Mouse (Mus musculus) neural tube, embryonic 11.5 days (tissue): ENCODE data around the gene Trim67. TPM values are rescaled to one million over a fixed set of nuclear protein-coding genes. Genes with fewer than 3 reads are reported as not detected.

Source experiments
- ATAC-seq: fragments of 200-750 bp; cut with Nextera tagmentation; 2 replicates; pipeline ENCODE4 v1.8.0; 2017; ENCODE audit warnings: moderate number of reproducible peaks, mild to moderate bottlenecking, moderate TSS enrichment, moderate library complexity; ENCODE audit not compliant: insufficient read depth, low FRiP score, low TSS enrichment
- DNase-seq: peaks from one replicate; pipeline ENCODE4 v3.0.0-alpha.2; 2015; ENCODE audit warnings: low spot score
- H3K27ac ChIP-seq: fragments of 300-500 bp; sonication (generic); 2 replicates; pipeline ENCODE4 v1.5.1; 2014; ENCODE audit warnings: low read depth, mild to moderate bottlenecking, low read length
- H3K27me3 ChIP-seq: fragments of 300-500 bp; sonication (generic); 2 replicates; pipeline ENCODE4 v1.6.1; 2014; ENCODE audit warnings: mild to moderate bottlenecking, low read length, mixed read lengths; ENCODE audit not compliant: control insufficient read depth, insufficient read depth
- H3K36me3 ChIP-seq: fragments of 300-500 bp; sonication (generic); 2 replicates; pipeline ENCODE4 v1.6.1; 2014; ENCODE audit warnings: mild to moderate bottlenecking, low read length, moderate library complexity, mixed read lengths; ENCODE audit not compliant: control insufficient read depth, insufficient read depth
- H3K4me1 ChIP-seq: fragments of 300-500 bp; sonication (generic); 2 replicates; pipeline ENCODE4 v1.6.1; 2014; ENCODE audit warnings: low read length, mixed read lengths; ENCODE audit not compliant: control insufficient read depth, insufficient read depth
- H3K4me2 ChIP-seq: fragments of 300-500 bp; sonication (generic); 2 replicates; pipeline ENCODE4 v1.6.1; 2014; ENCODE audit warnings: low read depth, mild to moderate bottlenecking, moderate library complexity
- H3K4me3 ChIP-seq: fragments of 300-500 bp; sonication (generic); 2 replicates; pipeline ENCODE4 v1.5.1; 2014; ENCODE audit warnings: low read depth, low read length
- H3K9ac ChIP-seq: fragments of 300-500 bp; sonication (generic); 2 replicates; pipeline ENCODE4 v1.6.1; 2014; ENCODE audit warnings: mild to moderate bottlenecking, low read length
- H3K9me3 ChIP-seq: fragments of 300-500 bp; sonication (generic); 2 replicates; pipeline ENCODE4 v1.6.1; 2016; ENCODE audit warnings: low read length; ENCODE audit not compliant: control insufficient read depth
- WGBS: fragments of 180-500 bp; shearing (Covaris S2); extraction: QIAGEN DNeasy Blood & Tissue Kit; methylation state at CpG from one replicate; pipeline ENCODE4 v1.1.7; 2014; 5-methylcytosine and 5-hydroxymethylcytosine counted together
- polyA plus RNA-seq: library from polyadenylated mRNA; unstranded; fragments of >200 nt; fragmentation: Nextera tagmentation; extraction: Ambion mirVana; gene quantifications from 2 replicates; pipeline ENCODE4 v1.2.1, GENCODE M21; 2014

The Trim67 gene
- polyA plus RNA-seq, result 7.1 and 7.5 TPM in 2 replicates

- H3K9me3 ChIP-seq, result no peaks in the 10 kb centered on the region
- peak within 1 kb of the TSS; percentile 89 for H3K27ac ChIP-seq
- H3K4me1 ChIP-seq, result peaks cover 15% of the 10 kb centered on the region
- H3K4me2 ChIP-seq, result peak within 1 kb of the TSS; percentile 94
- no peaks in the 10 kb centered on the region for H3K36me3 ChIP-seq
- peaks cover 28% of the 10 kb centered on the region for H3K27me3 ChIP-seq
- peak within 1 kb of the TSS; percentile 63 for H3K9ac ChIP-seq
- DNase-seq (peak; percentile 93), ATAC-seq (peak; percentile 95)
- H3K4me3 ChIP-seq, result peak within 1 kb of the TSS; percentile 65
- WGBS, result under 1% methylated on average over 20 of the region's 39 CpGs
Measured at GRCm38 (mm10) chr8:124792708-124793107, at the start of gene Trim67. Gene Trim67, plus strand, starts transcription at chr8:124793092.

GRCm38 (mm10) chr8:124746661-124747060 lies 46.2 kb upstream of the Trim67 start:
- Histone ChIP-seq H3K9ac (no peak overlapping the region), H3K9me3 (no peaks in the 10 kb centered on the region), H3K36me3 (no peaks in the 10 kb centered on the region), H3K4me3 (no peak overlapping the region), H3K27me3 (peaks cover 18% of the 10 kb centered on the region), H3K4me1 (no peaks in the 10 kb centered on the region), H3K4me2 (no peak overlapping the region), H3K27ac (no peak overlapping the region)
- DNase-seq (no peak), ATAC-seq (no peak)
- WGBS, result 79% methylated on average over 13 of the region's 13 CpGs

- Histone ChIP-seq H3K27me3 (peaks cover 24% of the 10 kb centered on the region), H3K9ac (peak overlapping the region; percentile 48), H3K4me2 (peak overlapping the region; percentile 69), H3K4me1 (peaks cover 6% of the 10 kb centered on the region; the same call in 1 of the 2 replicates), H3K4me3 (peak overlapping the region; percentile 44), H3K9me3 (no peaks in the 10 kb centered on the region), H3K27ac (no peak overlapping the region), H3K36me3 (no peaks in the 10 kb centered on the region)
- DNase-seq, result peak; percentile 30
- ATAC-seq, result no peak
- under 1% methylated on average over 29 of the region's 31 CpGs for WGBS
Measured at GRCm38 (mm10) chr8:124751191-124751590, 41.7 kb upstream of the Trim67 start.

GRCm38 (mm10) chr8:124751709-124752173 lies 41.2 kb upstream of the Trim67 start, which contains the start of gene Fam89a:
Gene Fam89a, minus strand, starts transcription at chr8:124751832.
- Histone ChIP-seq H3K4me1 (peaks cover 6% of the 10 kb centered on the region; the same call in 1 of the 2 replicates), H3K27ac (no peak within 1 kb of the TSS), H3K9ac (peak within 1 kb of the TSS; percentile 48), H3K36me3 (no peaks in the 10 kb centered on the region), H3K27me3 (peaks cover 24% of the 10 kb centered on the region), H3K4me3 (peak within 1 kb of the TSS; percentile 44), H3K9me3 (no peaks in the 10 kb centered on the region), H3K4me2 (peak within 1 kb of the TSS; percentile 69)
- DNase-seq (peak; percentile 61), ATAC-seq (peak; percentile 53; the same call in 1 of the 2 replicates)
- under 1% methylated on average over 34 of the region's 41 CpGs for WGBS

GRCm38 (mm10) chr8:124752325-124752862 lies 40.5 kb upstream of the Trim67 start:
- ATAC-seq, result no peak
- Histone ChIP-seq H3K4me1 (peaks cover 6% of the 10 kb centered on the region; the same call in 1 of the 2 replicates), H3K36me3 (no peaks in the 10 kb centered on the region), H3K9me3 (no peaks in the 10 kb centered on the region), H3K4me2 (peak overlapping the region; percentile 69), H3K9ac (no peak overlapping the region), H3K27me3 (peaks cover 24% of the 10 kb centered on the region), H3K4me3 (no peak overlapping the region), H3K27ac (no peak overlapping the region)
- 30% methylated on average over 21 of the region's 21 CpGs for WGBS
- no peak for DNase-seq

GRCm38 (mm10) chr8:124754101-124754791 lies 38.6 kb upstream of the Trim67 start:
- Histone ChIP-seq H3K9me3 (no peaks in the 10 kb centered on the region), H3K4me3 (no peak overlapping the region), H3K27ac (no peak overlapping the region), H3K4me1 (peaks cover 6% of the 10 kb centered on the region; the same call in 1 of the 2 replicates), H3K9ac (no peak overlapping the region), H3K36me3 (no peaks in the 10 kb centered on the region), H3K27me3 (peaks cover 24% of the 10 kb centered on the region), H3K4me2 (no peak overlapping the region)
- WGBS, result 16% methylated on average over 11 of the region's 11 CpGs
- DNase-seq (peak; percentile 44), ATAC-seq (no peak)

- H3K36me3 ChIP-seq, result no peaks in the 10 kb centered on the region
Measured at GRCm38 (mm10) chr8:124754792-124755190, 38.1 kb upstream of the Trim67 start.

GRCm38 (mm10) chr8:124755481-124755880 lies 37.4 kb upstream of the Trim67 start:
- no peak overlapping the region for H3K9ac ChIP-seq
- ATAC-seq (no peak), DNase-seq (no peak)
- H3K27me3 ChIP-seq, result peaks cover 17% of the 10 kb centered on the region
- 82% methylated on average over 8 of the region's 8 CpGs for WGBS
- no peaks in the 10 kb centered on the region for H3K36me3 ChIP-seq
- H3K4me1 ChIP-seq, result peaks cover 6% of the 10 kb centered on the region; the same call in 1 of the 2 replicates
- H3K4me3 ChIP-seq, result no peak overlapping the region
- no peaks in the 10 kb centered on the region for H3K9me3 ChIP-seq
- no peak overlapping the region for H3K27ac ChIP-seq
- H3K4me2 ChIP-seq, result no peak overlapping the region

More at GRCm38 (mm10) chr8:124754792-124755190, 38.1 kb upstream of the Trim67 start:
- Histone ChIP-seq H3K4me2 (no peak overlapping the region), H3K9ac (no peak overlapping the region), H3K27me3 (peaks cover 24% of the 10 kb centered on the region), H3K9me3 (no peaks in the 10 kb centered on the region), H3K4me1 (peaks cover 6% of the 10 kb centered on the region; the same call in 1 of the 2 replicates), H3K27ac (no peak overlapping the region), H3K4me3 (no peak overlapping the region)
- ATAC-seq (no peak), DNase-seq (no peak)
- WGBS, result 53% methylated on average over 4 of the region's 4 CpGs
